Mouse (Mus musculus) activated CD4-positive, CD25-positive, alpha-beta regulatory T cell, adult 4 months (primary cell): ENCODE data around the gene Gpr153. TPM values are rescaled to one million over a fixed set of nuclear protein-coding genes. Genes with fewer than 3 reads are reported as not detected.

Experiments
- ATAC-seq: one replicate; pipeline ENCODE4 v1.8.0; 2017
- polyA plus RNA-seq, 2 experiments: library from polyadenylated mRNA; unstranded; fragments of 100-300 nt; shearing (Covaris generic); gene quantifications; one replicate each; pipeline ENCODE4 v1.2.1; 2017

Gene Gpr153
- polyA plus RNA-seq, 2 experiments from 2014 or later = not detected

GRCm38 (mm10) chr4:152318517-152319234, 44.6 kb downstream of the Gpr153 start, which contains the start of gene Rnf207:
TSS of gene Rnf207 (minus strand) at chr4:152318993.
- peak; percentile 61 for ATAC-seq

DNA sequence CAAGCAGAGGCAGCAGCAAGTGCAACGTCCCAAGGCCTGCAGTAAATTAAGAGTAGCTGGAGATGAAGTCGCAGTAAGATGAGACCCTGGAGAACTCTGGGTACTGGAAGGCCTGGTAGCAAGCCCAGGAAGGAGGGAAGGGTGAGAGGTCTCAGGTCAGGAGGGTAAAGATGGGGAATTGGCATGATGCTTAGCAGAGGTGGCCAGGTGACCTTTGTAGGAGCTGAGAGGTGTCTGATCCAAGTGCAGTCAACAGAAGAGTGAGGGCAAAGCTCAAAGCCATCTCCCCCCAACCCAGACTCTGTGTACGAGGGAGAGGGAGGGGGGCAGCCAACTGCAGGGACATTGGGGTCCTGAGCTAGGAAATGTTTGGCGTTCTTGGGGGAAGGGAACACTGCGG, 47.4 kb downstream of the Gpr153 start:
- no peak for ATAC-seq

DNA sequence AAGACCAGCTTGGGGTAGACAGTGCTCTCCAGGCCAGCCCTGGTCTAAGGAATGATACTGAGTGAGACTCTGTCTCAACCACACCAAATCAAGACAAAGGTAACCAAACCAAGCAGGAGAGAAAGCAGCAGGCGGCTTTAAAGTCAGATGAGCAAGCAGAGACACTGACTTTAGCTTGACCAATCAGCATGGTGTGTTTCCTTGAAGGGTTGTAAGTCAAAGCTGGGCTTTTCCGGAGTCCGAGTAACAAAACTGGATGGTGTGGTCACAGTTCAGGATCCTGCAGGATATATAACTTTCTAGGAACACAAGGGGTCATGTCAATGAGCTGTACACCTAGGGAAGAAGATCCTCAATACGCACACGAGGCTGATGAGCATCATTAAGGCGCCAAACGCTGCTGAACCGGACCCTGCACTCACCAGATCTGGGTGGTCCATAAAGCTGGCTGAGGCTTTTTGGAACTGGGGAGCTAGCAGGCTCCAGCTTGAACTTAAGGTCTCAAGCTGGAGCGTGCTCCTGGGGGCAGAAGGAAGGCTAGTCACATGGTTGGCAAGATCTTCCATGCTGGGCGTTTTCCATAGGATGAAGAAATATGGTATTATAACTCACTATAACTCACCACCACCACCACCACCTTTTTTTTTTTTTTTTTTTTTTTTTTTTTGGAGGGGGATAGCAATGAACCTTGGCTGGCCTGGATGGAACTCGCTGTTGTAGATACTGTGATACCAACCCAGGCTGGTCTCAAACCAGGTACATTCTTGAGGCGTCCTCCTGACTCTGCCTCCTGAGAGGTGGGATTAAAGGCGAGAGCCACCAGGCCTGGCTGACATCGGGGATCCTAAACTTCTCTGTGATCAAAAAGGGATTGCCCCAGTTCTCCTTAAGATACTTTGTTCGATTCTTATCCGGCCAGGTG, 50.9 kb downstream of the Gpr153 start:
- no peak for ATAC-seq

DNA sequence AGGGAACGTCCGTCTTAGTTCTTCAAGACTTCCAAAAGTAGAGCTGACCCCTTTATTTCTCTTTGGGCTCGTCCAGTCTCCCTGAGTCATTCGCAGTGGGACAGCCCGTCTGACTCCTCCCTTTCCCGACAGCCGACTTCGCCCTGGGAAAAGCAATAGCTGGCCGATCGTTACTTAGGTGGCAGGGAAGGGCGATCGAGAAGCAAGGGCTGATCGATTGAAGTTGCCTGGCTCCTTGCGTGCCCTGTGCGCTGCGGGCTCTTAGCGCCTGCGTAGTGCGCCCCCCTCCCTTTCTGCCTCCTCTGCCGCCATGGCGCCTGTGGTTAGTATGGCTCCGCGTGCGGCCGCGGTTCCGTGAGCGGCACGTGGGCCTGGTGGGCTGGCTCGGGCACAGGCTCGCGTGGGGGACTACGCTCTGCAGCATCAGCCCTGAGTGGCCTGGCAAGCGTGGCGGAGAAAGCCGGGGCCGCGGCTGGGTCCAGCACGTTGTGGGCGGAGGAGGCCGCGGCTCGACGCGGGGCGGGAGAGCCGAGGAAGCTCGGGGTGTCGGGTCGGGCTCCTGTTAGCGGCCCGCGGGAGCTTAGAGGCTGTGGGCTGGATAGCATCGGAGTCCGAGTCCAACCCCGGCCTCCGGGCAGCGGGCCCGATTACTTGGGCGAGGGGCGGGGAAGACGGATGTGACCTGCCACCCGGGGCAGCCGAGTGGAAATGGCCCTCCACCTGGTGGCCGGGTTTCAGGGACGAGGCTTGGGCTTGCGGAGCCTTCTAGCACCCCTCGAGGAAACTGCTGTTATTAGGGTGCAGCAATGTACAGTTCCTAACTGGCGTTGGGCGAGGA, 51.8 kb downstream of the Gpr153 start, which contains the start of gene Rpl22:
TSS of gene Rpl22 (plus strand) at position 169 of the 838 bp plus-strand sequence.
- ATAC-seq = peak; percentile 98

- no peak for ATAC-seq
Observed at GRCm38 (mm10) chr4:152326543-152326942, 52.5 kb downstream of the Gpr153 start.

GRCm38 (mm10) chr4:152328691-152329090, 54.7 kb downstream of the Gpr153 start:
- no peak for ATAC-seq

DNA sequence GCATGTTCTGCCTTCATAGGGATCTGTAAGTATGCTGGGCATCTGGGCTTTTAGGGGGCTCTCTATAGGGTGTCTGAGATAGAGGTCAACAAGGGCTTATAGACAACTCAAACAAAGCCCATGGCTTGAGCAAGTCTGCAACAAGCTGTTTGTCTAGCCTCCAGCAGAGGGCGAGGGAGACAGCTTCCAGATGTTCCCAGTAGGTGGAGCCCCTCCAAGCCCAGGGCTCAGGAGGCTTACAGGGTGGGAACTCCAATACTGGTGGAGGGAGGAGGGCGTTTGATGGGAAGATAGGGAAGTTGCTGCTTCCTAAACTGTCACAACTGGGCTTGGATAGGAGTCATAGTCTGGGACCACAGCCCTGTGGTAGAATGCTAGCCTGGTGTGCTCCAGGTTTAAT, 58.9 kb downstream of the Gpr153 start:
- ATAC-seq = peak; percentile 60

DNA sequence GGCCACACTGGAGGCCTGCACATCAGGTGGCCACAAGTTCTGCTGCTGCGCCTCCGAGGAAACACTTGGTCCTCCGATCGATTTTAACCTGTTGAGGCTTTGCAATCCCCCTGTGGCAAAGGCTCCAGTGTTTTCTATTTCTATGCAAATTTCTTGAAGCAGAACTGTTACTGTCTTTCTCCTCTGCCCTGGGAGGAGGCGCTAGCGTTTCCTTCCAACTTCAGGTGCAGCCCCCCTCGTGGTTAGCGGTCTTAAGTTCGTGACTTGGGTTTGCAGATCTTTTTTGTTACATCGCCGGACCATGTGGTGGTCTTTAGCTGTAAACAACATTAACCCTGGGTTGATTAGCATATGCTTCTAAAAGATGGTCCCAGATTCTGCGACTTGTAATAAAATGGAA, 59.6 kb downstream of the Gpr153 start:
- ATAC-seq = no peak

Other genes with a start within 250 kb of the Gpr153 start
- gene Zbtb48, start 246.6 kb upstream of the Gpr153 start, polyA plus RNA-seq = 10 to 100 TPM; 14.1 to 22.0 TPM
- gene Tas1r1, start 235.7 kb upstream of the Gpr153 start, polyA plus RNA-seq = not detected
- gene Nol9, start 234.9 kb upstream of the Gpr153 start, polyA plus RNA-seq = 10 to 100 TPM; 11.3 to 14.6 TPM
- 1 to 10 TPM; 1.3 to 2.6 TPM for gene Plekhg5, start 201.7 kb upstream of the Gpr153 start, polyA plus RNA-seq
- 100 to 1,000 TPM; 132 to 150 TPM for gene Tnfrsf25, start 158.3 kb upstream of the Gpr153 start, polyA plus RNA-seq
- gene Espn, start 121.9 kb upstream of the Gpr153 start, polyA plus RNA-seq = 1 to 10 TPM; 6.9 to 8.3 TPM
- not detected for gene Hes2, start 115.4 kb upstream of the Gpr153 start, polyA plus RNA-seq
- 100 to 1,000 TPM; 134 to 172 TPM for gene Acot7, start 96.1 kb upstream of the Gpr153 start, polyA plus RNA-seq
- gene Hes3, start 17.4 kb downstream of the Gpr153 start, polyA plus RNA-seq = not detected
- gene Icmt, start 23.0 kb downstream of the Gpr153 start, polyA plus RNA-seq = 1 to 10 TPM; 7.2 to 7.7 TPM
- not detected for gene Rnf207, start 44.8 kb downstream of the Gpr153 start, polyA plus RNA-seq
- gene Rpl22, start 51.5 kb downstream of the Gpr153 start, polyA plus RNA-seq = 1,000 to 10,000 TPM; 1,059 to 1,071 TPM
- gene Chd5, start 64.4 kb downstream of the Gpr153 start, polyA plus RNA-seq = under 1 TPM in 1 of 2 experiments, not detected in 1; 0.19 TPM
- under 1 TPM; 0.17 to 0.20 TPM for gene Nphp4, start 202.5 kb downstream of the Gpr153 start, polyA plus RNA-seq
- 100 to 1,000 TPM in 1 of 2 experiments, 10 to 100 TPM in 1; 91.1 to 112 TPM for gene Kcnab2, start 203.6 kb downstream of the Gpr153 start, polyA plus RNA-seq